Mouse (Mus musculus) hindbrain, embryonic 14.5 days (tissue): ENCODE results near the gene Emsy. TPM values are rescaled to one million over a fixed set of nuclear protein-coding genes. Genes with fewer than 3 reads are reported as not detected.

Experiments
- ATAC-seq: fragments of 200-750 bp; cut with Nextera tagmentation; 2 replicates; pipeline ENCODE4 v1.8.0; 2017; ENCODE audit warnings: moderate number of reproducible peaks, mild to moderate bottlenecking, moderate TSS enrichment, moderate library complexity; ENCODE audit not compliant: low FRiP score
- DNase-seq: peaks from one replicate; pipeline ENCODE4 v3.0.0-alpha.2; 2015; ENCODE audit warnings: low spot score
- H3K27ac ChIP-seq: fragments of 300-500 bp; sonication (generic); 2 replicates; pipeline ENCODE4 v1.5.1; 2014; ENCODE audit warnings: mild to moderate bottlenecking, moderate library complexity
- H3K27me3 ChIP-seq: fragments of 300-500 bp; sonication (generic); 2 replicates; pipeline ENCODE4 v1.6.1; 2014; ENCODE audit warnings: mild to moderate bottlenecking, low read length, mixed read lengths; ENCODE audit not compliant: control insufficient read depth, insufficient read depth
- H3K36me3 ChIP-seq: fragments of 300-500 bp; sonication (generic); replicated peaks from 2 replicates; pipeline ENCODE4 v1.6.1; 2014; ENCODE audit not compliant: control insufficient read depth, insufficient read depth
- H3K4me1 ChIP-seq: fragments of 300-500 bp; sonication (generic); replicated peaks from 2 replicates; pipeline ENCODE4 v1.6.1; 2014; ENCODE audit warnings: antibody characterized with exemption, low read length, mixed read lengths; ENCODE audit not compliant: control insufficient read depth, insufficient read depth
- H3K4me2 ChIP-seq: fragments of 300-500 bp; sonication (generic); replicated peaks from 2 replicates; pipeline ENCODE4 v1.6.1; 2014; ENCODE audit warnings: mild to moderate bottlenecking, moderate library complexity
- H3K4me3 ChIP-seq: fragments of 300-500 bp; sonication (generic); replicated peaks from 2 replicates; pipeline ENCODE4 v1.5.1; 2014; ENCODE audit warnings: mild to moderate bottlenecking, low read length
- H3K9ac ChIP-seq: fragments of 300-500 bp; sonication (generic); 2 replicates; pipeline ENCODE4 v1.6.1; 2014
- H3K9me3 ChIP-seq: fragments of 300-500 bp; sonication (generic); 2 replicates; pipeline ENCODE4 v1.6.1; 2016; ENCODE audit warnings: low read length; ENCODE audit not compliant: control insufficient read depth
- WGBS: fragments of 180-500 bp; shearing (Covaris S2); extraction: QIAGEN DNeasy Blood & Tissue Kit; methylation state at CpG from one replicate; pipeline ENCODE4 v1.1.7; 2014; 5-methylcytosine and 5-hydroxymethylcytosine counted together
- polyA plus RNA-seq: library from polyadenylated mRNA; unstranded; fragments of >200 nt; fragmentation: Nextera tagmentation; extraction: Ambion mirVana; gene quantifications from 2 replicates; pipeline ENCODE4 v1.2.1, GENCODE M21; 2014

Gene Emsy
- polyA plus RNA-seq, 1 experiment from 2014 or later: 39.3 TPM

DNA sequence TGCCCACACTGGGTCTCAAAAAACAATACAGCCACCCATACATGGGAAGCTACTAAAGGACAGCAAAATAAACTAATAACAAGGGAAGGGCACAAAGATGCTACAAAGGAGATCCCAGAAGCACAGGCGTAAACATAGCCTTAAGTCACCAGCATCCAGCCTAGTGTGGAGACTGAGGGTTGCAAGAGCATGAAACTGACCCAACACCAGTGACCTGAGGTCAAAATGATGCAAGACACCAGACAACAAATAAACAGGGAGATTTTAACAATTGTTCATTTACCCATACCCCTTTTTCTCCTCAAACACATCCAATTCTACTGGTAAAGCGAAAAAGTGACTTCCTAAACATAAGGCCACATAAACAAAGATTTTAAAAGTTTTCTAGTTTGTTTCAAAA lies 20.0 kb downstream of the Emsy start:
- no peak overlapping the region for H3K9ac ChIP-seq
- no peak overlapping the region for H3K4me3 ChIP-seq
- H3K27me3 ChIP-seq: no peaks in the 10 kb centered on the region
- H3K9me3 ChIP-seq: no peaks in the 10 kb centered on the region
- no peaks in the 10 kb centered on the region for H3K4me1 ChIP-seq
- no peak overlapping the region for H3K4me2 ChIP-seq
- WGBS: 93% methylated on average over 2 of the region's 2 CpGs
- DNase-seq (no peak), ATAC-seq (no peak)
- no peak overlapping the region for H3K27ac ChIP-seq
- H3K36me3 ChIP-seq: peaks cover 70% of the 10 kb centered on the region

- Histone ChIP-seq H3K27me3 (no peaks in the 10 kb centered on the region), H3K9me3 (no peaks in the 10 kb centered on the region), H3K27ac (no peak overlapping the region), H3K4me3 (no peak overlapping the region), H3K4me2 (no peak overlapping the region), H3K4me1 (no peaks in the 10 kb centered on the region), H3K36me3 (peaks cover 72% of the 10 kb centered on the region), H3K9ac (no peak overlapping the region)
- 80% methylated on average over 3 of the region's 3 CpGs for WGBS
- no peak for ATAC-seq
- no peak for DNase-seq
Observed at GRCm38 (mm10) chr7:98633032-98633431, 23.6 kb downstream of the Emsy start.

- no peaks in the 10 kb centered on the region for H3K27me3 ChIP-seq
- no peak overlapping the region for H3K9ac ChIP-seq
- H3K4me1 ChIP-seq: no peaks in the 10 kb centered on the region
- H3K9me3 ChIP-seq: no peaks in the 10 kb centered on the region
- no peak for ATAC-seq
- no peak overlapping the region for H3K4me3 ChIP-seq
- no peak overlapping the region for H3K4me2 ChIP-seq
- DNase-seq: no peak
- 96% methylated on average over 7 of the region's 7 CpGs for WGBS
- peaks cover 69% of the 10 kb centered on the region for H3K36me3 ChIP-seq
- no peak overlapping the region for H3K27ac ChIP-seq
Observed at GRCm38 (mm10) chr7:98629947-98630346, 26.6 kb downstream of the Emsy start.

- Histone ChIP-seq H3K4me2 (no peak overlapping the region), H3K9me3 (no peaks in the 10 kb centered on the region), H3K27me3 (no peaks in the 10 kb centered on the region), H3K36me3 (peaks cover 55% of the 10 kb centered on the region), H3K27ac (no peak overlapping the region), H3K4me1 (no peaks in the 10 kb centered on the region), H3K9ac (no peak overlapping the region), H3K4me3 (no peak overlapping the region)
- WGBS: 83% methylated on average over 2 of the region's 2 CpGs
- ATAC-seq (no peak), DNase-seq (no peak)
Observed at GRCm38 (mm10) chr7:98617739-98618138, 38.8 kb downstream of the Emsy start.

DNA sequence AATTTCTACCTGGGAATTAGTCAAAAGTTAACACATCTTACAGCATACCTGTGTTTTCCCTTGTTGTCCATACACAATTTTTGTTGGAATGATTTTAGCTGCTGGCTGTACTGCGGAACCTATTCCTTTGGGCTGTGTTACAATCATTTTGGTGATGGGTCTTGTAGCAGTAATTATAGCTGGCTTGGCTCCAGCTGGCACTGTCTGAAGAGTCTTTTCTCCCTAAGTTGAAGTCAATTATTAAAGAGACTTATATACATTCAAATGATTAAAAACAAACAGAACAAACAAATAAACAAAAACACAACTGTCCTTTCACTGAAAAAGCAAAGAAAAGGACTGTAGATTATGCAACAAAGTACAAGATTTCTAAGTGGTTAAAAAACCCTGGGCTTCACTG lies 43.6 kb downstream of the Emsy start:
- no peaks in the 10 kb centered on the region for H3K9me3 ChIP-seq
- no peak overlapping the region for H3K27ac ChIP-seq
- no peaks in the 10 kb centered on the region for H3K4me1 ChIP-seq
- peaks cover 58% of the 10 kb centered on the region for H3K36me3 ChIP-seq
- H3K27me3 ChIP-seq: no peaks in the 10 kb centered on the region
- H3K4me2 ChIP-seq: no peak overlapping the region
- WGBS: 61% methylated on average over 1 of the region's 1 CpGs
- DNase-seq (no peak), ATAC-seq (no peak)
- H3K9ac ChIP-seq: no peak overlapping the region
- no peak overlapping the region for H3K4me3 ChIP-seq

GRCm38 (mm10) chr7:98608520-98608919 lies 48.1 kb downstream of the Emsy start:
- H3K4me3 ChIP-seq: no peak overlapping the region
- ATAC-seq (no peak), DNase-seq (no peak)
- no peaks in the 10 kb centered on the region for H3K27me3 ChIP-seq
- no peaks in the 10 kb centered on the region for H3K4me1 ChIP-seq
- H3K36me3 ChIP-seq: peaks cover 38% of the 10 kb centered on the region
- no peaks in the 10 kb centered on the region for H3K9me3 ChIP-seq
- no peak overlapping the region for H3K27ac ChIP-seq
- no peak overlapping the region for H3K4me2 ChIP-seq
- H3K9ac ChIP-seq: no peak overlapping the region

GRCm38 (mm10) chr7:98607158-98607557 lies 49.4 kb downstream of the Emsy start:
- Histone ChIP-seq H3K27me3 (no peaks in the 10 kb centered on the region), H3K9ac (no peak overlapping the region), H3K4me3 (no peak overlapping the region), H3K36me3 (peaks cover 42% of the 10 kb centered on the region), H3K27ac (no peak overlapping the region), H3K9me3 (no peaks in the 10 kb centered on the region), H3K4me2 (no peak overlapping the region), H3K4me1 (no peaks in the 10 kb centered on the region)
- ATAC-seq: no peak
- DNase-seq: peak; percentile 38
- WGBS: 87% methylated on average over 4 of the region's 4 CpGs

DNA sequence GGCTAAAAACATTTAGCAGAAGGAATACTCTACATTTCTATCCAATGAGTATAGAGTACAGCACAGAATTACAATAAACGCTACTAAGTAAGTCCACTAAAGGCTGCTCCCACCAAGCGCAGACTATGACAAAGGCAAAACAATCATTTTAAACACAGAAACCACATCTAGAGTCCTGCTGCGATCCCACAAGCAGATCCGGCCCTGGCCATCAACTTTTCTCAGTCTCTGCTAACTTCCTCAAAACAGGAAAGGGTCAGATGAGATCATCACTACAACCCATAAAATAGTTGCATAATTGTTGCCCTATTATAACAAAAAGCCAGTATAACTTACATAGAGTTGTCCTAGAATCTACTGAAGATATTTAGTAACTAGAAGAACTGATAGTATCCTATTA lies 54.9 kb downstream of the Emsy start:
- no peak for ATAC-seq
- H3K4me1 ChIP-seq: no peaks in the 10 kb centered on the region
- H3K9me3 ChIP-seq: no peaks in the 10 kb centered on the region
- H3K27me3 ChIP-seq: no peaks in the 10 kb centered on the region
- DNase-seq: no peak
- H3K9ac ChIP-seq: no peak overlapping the region
- no peak overlapping the region for H3K4me3 ChIP-seq
- H3K36me3 ChIP-seq: peaks cover 48% of the 10 kb centered on the region
- H3K4me2 ChIP-seq: no peak overlapping the region
- 93% methylated on average over 4 of the region's 4 CpGs for WGBS
- no peak overlapping the region for H3K27ac ChIP-seq

DNA sequence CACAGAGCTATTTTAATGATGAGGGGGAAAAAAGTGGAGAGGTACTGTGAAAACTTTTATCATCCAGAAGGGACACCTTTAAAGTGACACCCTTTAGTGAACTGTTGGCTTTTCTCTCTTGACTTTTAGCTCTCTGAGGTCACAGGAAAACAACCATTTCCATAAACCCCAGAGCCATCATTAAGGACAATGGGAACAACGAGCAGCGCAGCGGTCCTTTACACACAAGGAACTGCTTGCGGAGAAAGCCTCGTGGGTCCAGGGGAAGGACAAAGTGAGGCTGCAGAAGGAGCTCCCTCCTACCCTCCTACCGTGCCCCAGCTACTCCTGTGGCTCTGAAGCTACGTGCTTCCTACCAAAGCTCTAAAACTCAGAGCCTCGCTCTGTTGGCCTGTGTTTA lies 59.2 kb downstream of the Emsy start:
- WGBS: 75% methylated on average over 8 of the region's 8 CpGs
- Histone ChIP-seq H3K4me2 (no peak overlapping the region), H3K9me3 (no peaks in the 10 kb centered on the region), H3K4me1 (no peaks in the 10 kb centered on the region), H3K27me3 (no peaks in the 10 kb centered on the region), H3K9ac (no peak overlapping the region), H3K27ac (no peak overlapping the region), H3K36me3 (peaks cover 70% of the 10 kb centered on the region), H3K4me3 (no peak overlapping the region)
- no peak for ATAC-seq
- no peak for DNase-seq

- H3K9me3 ChIP-seq: no peaks in the 10 kb centered on the region
- DNase-seq: no peak
- H3K27me3 ChIP-seq: no peaks in the 10 kb centered on the region
- no peak overlapping the region for H3K9ac ChIP-seq
- ATAC-seq: no peak
- peaks cover 77% of the 10 kb centered on the region for H3K36me3 ChIP-seq
- H3K4me2 ChIP-seq: no peak overlapping the region
- H3K27ac ChIP-seq: no peak overlapping the region
- WGBS: 99% methylated on average over 4 of the region's 4 CpGs
- H3K4me1 ChIP-seq: no peaks in the 10 kb centered on the region
- H3K4me3 ChIP-seq: no peak overlapping the region
Observed at GRCm38 (mm10) chr7:98594731-98595130, 61.9 kb downstream of the Emsy start.
